Mouse (Mus musculus) monocyte, adult 2 months (primary cell): ENCODE results near the gene Luzp1.

Experiments
- DNase-seq, 2 experiments: peaks; one replicate each; pipeline ENCODE4 v3.0.0; 2022; ENCODE audit warnings: low spot score in 2 of 2, low read depth in 1 of 2

Luzp1 gene

DNA sequence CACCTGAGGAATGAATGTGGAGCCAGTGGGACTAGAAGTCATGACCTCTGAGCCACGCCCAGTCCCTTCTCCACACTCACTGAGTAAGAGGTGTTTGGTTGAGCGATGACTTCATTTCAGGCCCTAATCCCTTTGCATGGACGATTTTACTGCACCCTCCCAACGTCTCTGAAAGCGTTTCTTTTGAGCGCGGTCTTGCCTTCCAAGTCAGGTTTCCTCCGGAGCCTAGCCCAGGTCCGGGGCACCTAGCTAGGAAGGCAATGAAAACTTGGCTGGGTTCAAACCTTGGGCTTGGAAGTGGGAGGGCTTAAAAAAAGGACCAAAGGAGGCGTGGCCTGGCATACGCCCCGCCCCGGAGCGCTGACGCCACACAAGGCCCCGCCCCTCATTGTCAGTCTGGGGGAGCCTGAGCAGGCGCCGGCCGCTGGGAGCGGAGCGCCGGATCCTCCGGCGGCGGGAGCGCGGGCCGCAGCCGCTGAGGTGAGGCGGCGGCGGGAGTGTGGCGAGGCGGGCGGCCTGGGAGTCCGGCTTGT lies at the start of gene Luzp1:
Gene Luzp1 (plus strand): TSS at position 391 of the 533 bp plus-strand sequence.
- DNase-seq = peak; percentile 61 to 80

- no peak for DNase-seq
Measured at GRCm38 (mm10) chr4:136423224-136423623, 46.3 kb upstream of the Luzp1 start, which contains the start of gene Htr1d. Gene Htr1d (plus strand): TSS chr4:136423524.

DNA sequence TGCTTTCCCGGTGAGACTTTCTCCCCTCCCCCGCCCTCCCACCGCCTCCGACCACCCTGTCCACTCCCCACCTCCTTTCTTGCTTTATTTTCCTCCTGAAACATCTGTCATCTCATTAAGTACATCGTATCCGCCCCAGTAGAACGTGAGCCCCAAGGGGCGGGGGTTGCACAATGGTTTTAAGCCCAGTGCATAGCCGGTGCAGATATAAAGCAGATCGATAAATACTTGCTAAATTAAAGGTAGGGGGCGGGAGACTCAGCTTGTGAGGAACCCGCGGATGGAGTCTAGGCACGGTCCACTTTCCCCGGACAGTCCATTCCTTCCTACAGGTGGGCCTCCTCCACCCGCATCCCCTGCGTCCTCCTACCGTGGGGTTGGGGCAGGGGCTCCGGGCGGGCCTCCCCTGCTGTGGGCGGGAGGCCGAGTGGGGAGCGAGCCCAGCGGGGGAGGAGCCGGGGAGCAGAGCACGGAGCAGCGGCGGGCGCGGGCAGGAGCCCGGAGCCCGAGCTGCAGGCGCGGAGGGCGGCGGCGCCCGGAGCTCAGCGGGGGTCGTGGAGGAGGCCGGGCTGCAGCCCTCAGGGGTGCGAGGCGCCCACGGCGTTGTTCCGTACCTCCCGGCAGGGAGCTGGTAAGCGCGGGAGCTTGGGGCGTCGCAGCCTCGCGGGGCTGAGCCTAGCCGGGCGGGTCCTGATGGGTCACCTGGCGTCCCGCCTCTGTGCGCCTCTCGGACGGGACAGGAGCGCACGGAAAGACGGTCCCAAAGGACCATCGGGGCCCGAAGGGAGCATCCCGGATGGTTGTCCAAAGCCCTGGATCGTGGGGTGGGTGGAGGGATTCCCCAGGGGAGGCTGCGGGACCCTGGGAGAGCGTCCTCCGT lies 45.2 kb upstream of the Luzp1 start:
- DNase-seq = no peak

- no peak for DNase-seq
Measured at GRCm38 (mm10) chr4:136425000-136425288, 44.6 kb upstream of the Luzp1 start.

GRCm38 (mm10) chr4:136430609-136431375 lies 38.8 kb upstream of the Luzp1 start:
- no peak for DNase-seq

DNA sequence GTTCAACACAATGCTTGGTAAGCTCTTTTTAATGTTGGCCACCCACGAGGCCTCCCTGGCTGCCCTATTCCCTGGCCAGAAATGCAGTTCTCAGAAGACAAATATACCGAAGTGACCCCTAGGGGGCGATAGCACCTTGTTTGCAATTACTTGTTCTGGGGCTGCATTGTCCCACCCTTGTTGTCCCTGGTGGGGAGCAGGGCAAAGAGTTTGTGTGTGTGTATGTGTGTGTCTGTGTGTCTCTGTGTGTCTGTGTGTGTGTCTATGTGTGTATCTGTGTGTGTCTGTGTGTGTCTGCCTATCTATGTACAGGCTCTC lies 38.2 kb upstream of the Luzp1 start:
- peak in 1 of 2 experiments; percentile 8 for DNase-seq

- no peak for DNase-seq
Measured at GRCm38 (mm10) chr4:136434029-136434428, 35.5 kb upstream of the Luzp1 start.

GRCm38 (mm10) chr4:136439106-136439505 lies 30.5 kb upstream of the Luzp1 start:
- no peak for DNase-seq

DNA sequence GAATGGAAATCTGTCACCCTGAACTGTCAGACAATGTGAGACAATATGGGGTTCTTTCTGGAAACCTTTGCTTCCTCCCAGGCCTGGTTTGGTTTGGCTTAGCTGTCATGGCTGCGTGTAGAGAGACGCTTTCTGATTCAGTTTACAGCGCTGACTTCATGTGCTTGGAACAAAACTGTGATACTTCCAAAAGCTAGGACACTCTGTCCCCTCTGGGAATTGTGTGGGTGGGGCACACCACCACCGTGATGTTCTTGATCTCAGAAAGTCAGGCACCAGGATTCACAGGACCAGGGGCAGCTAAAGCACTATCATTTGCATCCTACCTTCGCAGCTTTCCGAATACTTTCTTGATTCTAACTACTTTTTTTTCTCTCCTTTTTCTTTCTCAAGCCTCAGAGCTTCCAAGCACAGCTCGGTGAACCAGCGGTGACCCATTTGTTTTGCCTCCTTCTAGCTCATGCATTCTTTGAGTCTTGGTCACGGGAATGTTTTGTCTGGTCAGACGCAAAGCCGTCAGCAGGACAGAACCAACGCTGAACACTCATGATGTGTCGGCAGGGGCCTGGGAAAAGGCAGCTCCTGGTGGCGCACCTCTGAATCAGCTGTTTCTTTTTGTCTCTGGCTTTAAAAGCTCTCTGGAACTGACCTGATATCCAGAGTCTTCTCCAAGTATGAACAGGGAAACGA lies 28.1 kb upstream of the Luzp1 start:
- DNase-seq = no peak

- no peak for DNase-seq
Measured at GRCm38 (mm10) chr4:136444561-136444960, 25.0 kb upstream of the Luzp1 start.

DNA sequence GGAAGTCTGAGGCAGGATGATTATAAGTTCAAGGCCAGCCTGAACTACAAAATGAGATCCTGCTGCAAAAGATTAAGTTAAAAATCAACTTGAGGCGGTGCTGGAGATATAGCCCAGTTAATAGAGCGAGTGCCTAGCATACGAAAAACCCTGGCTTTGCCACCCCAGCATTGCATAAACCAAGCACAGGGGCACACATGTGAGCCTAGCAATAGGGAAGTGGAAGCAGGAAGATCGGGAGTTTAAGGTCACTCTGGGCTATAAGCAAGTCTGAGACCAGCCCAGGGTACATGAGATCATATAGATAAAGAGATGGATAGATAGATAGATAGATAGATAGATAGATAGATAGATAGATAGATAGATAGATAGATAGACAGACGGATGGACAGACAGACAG lies 19.8 kb upstream of the Luzp1 start:
- DNase-seq = no peak

DNA sequence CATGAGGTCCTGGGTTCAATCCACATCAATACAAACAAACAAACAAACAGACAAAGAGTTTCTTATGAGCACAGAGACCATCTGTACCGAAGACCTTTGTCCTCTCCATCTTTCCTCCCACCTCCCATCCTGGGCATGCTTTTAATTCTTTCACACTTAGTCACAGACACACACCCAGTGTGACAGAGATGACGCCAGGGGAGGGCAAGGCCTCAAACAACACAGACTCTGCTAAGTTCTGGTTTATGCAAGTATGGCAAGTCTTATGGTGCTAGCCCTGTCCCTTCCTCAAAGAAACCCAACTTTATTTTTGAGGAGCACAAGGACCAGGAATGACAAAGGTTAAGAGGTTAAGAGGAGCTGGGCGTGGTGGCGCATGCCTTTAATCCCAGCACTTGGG lies 19.3 kb upstream of the Luzp1 start:
- DNase-seq = no peak

DNA sequence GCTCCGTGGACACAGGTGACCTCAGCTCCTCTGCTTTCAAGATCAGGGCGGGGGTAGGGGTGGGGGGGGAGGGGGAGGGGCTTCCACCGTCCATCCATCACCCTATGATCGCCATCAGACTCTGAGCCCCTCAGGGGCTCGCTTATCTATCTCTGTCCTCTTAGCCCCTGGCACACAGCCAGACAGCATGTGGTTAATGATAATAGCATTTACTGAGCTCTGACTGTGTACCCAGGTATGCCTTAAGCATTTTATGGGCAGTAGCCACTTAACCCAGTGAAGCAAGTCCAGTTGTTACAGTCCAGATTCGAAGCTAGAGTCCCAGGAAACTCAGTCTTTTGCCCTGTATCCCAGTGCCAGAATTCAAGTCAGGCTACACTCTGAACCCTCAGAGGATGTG lies 18.0 kb upstream of the Luzp1 start:
- DNase-seq = no peak

- DNase-seq = no peak
Measured at GRCm38 (mm10) chr4:136452286-136452685, 17.3 kb upstream of the Luzp1 start.

GRCm38 (mm10) chr4:136452792-136453191 lies 16.8 kb upstream of the Luzp1 start:
- no peak for DNase-seq

DNA sequence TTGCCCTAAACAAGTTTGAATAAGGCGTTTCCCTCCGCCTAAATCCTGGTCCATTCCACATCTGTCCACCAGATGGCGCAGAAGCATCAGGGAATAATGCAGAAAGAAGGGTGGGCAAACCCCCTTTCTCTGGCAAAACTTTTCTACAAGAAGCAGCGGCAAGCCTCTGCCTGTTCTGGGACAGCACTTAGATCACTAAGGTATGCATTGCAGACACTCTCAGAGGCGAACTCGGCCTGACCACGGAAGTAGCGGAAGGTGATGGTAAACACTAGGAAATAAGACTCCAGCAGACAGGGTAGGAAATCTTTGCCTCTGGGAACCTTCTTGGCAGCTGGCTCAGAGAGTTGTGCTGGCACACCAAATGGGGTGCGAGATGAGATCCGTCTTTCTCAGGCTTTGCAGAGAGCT lies 14.7 kb upstream of the Luzp1 start:
- DNase-seq = peak in 1 of 2 experiments; percentile 25

- no peak for DNase-seq
Measured at GRCm38 (mm10) chr4:136456516-136457218, 12.9 kb upstream of the Luzp1 start.

- no peak for DNase-seq
Measured at GRCm38 (mm10) chr4:136458276-136458675, 11.3 kb upstream of the Luzp1 start.

DNA sequence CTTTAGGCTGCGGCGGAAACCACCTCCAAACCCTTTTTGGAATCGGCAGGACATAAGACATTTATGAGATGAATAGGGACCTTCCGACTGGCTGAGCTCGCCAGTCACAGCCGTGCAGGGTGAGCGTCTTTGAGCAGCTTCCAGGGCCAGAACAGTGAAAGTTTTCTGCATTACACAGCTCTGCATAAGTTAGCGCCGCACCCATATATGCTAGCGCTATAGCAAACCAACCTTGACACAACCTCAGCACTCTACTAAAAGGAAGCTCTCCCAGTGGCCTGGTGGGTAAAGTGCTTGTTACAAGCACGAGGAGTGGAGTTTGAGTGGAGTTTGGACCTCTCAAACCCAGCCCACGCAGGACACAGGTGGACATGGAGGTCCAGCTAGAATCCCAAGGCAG lies 10.4 kb upstream of the Luzp1 start:
- no peak for DNase-seq

DNA sequence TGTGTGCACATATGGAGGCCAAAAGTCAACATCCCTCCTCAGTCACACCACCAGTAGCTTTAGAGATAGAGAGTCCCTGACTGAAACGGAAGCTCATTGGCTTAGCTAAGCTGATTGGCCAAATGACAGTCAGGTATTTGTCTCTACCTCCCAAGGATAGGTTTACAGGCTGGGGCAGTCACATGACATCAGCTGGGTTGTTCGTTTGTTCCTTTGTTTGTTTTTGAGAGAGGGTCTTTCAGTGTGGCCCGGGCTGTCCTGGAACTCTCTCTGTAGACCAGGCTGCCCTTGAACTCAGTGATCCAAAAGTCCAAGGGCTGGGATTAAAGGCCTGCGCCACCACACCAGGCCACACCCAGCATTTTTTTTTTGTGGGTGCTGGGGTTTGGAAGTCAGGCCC lies 8.4 kb upstream of the Luzp1 start:
- DNase-seq = no peak

DNA sequence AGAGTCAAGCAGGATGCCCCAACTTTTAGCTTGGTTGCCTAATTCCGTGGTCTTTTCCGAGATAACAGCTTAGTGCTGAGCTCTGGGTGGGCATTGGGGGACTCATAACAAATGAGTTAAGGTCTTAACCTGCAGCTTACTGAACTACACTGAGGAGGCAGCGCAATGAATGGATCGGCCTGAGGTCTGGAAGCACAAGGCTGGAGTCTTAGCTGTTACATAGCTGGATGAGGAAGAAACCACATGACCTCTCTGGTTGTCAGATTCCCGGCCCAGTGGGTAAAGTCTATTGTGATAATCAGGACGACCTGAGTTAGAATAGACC lies 7.8 kb upstream of the Luzp1 start:
- no peak for DNase-seq
